Mouse (Mus musculus): ENCODE measurements at regions not wholly inside any gene's neighbourhood (a gene's known extent, or its start where the extent isn't known, plus 50 kb on each side); places are given as distances from the start of the nearest gene placed in this dataset.
A peak's percentile ranks its signal among the peaks of the same experiment; 100 is the strongest.

GRCm38 (mm10) chr19:60148313-60148965, 78.1 kb downstream of the Fam204a start:
- no peak for DNase-seq (ENCODE audit: low read depth)

- no peak for DNase-seq (ENCODE audit: low read depth)
These were observed 79.9 kb downstream of the Fam204a start for GRCm38 (mm10) chr19:60146451-60147190.

- DNase-seq (ENCODE audit: low read depth), result no peak
These were observed 81.3 kb downstream of the Fam204a start for GRCm38 (mm10) chr19:60145242-60145641.

DNA sequence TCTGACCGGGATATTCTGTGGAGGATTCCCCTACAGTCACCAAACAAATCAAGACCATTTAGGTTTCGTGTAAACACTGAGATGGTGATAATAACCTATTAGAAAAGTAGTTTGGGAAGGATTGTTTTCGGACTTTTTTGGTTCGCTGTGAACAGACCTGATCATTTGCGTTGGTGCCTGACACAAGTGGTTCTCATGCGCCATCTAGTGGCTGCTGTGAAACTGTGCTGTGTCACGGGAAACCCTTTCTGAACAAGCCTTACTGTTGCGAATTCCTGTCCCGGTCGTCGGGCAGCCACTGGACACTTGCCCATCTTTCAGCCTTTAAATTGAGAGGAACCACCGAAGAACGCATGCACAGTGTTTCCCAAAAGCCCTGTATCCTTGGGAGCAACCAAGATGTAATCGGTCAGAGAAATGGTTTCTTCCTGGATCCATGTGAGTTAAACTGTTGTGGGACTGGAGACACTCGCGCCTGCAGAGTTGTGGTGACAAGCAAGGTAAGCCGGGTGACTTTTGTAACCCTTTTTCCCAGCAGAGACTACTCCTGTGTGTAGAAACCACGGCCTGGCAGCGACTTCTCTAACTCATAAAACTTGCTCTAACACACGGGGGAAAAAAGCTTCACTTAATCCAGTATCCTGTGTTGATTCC, 82.0 kb downstream of the Fam204a start:
- DNase-seq (ENCODE audit: low read depth), result peak; percentile 84

DNA sequence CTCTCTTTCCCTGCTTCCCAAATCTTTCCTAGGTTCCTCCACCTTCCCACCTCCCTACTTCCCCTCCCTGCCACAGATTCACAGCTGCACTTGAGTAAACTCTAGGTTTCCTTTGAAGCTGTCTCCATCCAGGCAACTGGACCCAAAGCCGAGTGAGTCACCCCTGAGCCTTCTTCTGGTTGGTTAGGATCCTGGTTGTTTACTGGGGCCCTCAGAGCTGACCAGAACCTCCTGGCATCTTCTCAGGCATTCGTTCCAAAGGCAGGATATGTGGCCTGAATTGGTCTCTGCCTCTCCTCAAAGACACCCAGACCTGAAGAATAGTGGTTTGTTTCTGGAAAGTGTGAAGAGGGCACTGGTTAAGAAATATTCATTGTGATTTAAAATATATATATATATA, 87.6 kb downstream of the Fam204a start:
- DNase-seq (ENCODE audit: low read depth), result no peak

DNA sequence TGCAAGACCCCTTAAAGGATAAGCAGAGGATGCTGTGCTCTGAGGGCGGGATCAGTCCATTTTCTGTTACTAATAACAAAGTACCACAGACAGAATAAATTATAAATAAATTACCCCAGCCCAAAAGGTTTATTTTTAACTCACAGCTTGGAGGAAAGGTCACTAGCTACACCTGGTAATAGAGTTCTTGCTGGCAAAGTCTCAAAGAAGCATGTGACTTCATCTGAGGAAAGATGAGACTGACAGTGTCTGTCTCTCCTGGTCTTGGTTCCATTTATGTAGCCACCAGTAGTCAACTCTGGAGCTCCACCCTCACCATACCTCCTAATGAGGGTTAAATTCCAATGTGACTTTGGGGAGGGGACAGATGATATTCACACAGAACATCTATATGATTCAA, 90.0 kb downstream of the Fam204a start:
- DNase-seq (ENCODE audit: low read depth), result no peak

DNA sequence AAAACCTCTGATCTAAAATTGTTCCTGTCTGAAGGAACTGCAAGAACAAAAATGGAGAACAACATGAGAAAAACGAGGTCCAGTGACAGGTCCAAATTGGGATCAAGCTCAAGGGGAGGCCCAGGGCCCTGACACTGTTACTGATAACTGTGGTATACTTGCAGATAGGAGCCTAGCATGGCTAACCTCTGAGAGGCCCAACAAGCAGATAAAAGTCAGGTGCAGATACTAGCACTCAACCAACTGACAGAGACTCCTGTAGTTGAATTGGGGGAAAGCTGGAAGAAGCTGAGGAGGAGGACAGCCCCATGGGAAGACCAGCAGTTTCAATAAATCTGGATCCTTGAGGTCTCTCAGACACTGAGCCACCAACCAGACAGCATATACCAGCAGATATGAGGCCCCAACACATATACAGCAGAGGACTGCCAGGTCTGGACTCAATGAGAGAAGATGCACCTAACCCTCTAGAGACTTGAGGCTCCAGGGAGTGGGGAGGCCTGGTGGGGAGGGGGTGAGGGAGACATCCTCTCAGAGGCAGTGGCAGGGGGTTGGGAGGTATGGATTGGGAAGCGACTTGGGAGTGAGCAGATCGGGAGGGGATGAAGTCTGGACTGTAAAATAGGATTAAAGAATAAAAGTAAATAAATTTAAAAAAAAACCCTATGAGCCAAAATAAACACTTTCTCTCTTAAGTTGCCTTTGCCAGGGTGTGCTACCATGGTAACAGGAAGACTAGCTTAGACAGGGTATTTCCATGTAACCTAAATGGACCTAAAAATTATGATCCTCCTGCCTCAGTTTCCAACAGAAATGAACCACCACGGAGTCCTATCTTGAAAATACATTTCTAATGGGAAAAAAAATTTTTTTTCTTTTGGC, 91.8 kb downstream of the Fam204a start:
- no peak for DNase-seq (ENCODE audit: low read depth)

DNA sequence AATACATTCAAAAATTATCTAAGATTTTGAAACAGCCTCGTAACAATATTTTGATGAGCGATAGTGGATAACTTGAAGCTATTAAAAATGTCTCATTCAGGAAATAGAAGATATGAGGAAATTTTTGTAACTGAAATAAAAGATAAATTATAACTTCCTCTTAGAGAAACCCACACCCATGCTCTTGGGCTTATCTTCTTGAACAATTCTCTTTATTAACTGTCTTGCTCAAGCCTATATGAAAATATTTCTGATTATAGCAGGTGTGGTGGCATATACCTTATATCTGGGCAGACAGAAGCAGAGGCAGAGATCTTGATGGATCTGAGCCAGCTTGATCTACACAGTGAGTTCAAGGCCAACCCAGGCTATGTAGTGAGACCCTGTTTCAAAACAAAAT, 96.9 kb downstream of the Fam204a start:
- DNase-seq (ENCODE audit: low read depth), result peak; percentile 11

DNA sequence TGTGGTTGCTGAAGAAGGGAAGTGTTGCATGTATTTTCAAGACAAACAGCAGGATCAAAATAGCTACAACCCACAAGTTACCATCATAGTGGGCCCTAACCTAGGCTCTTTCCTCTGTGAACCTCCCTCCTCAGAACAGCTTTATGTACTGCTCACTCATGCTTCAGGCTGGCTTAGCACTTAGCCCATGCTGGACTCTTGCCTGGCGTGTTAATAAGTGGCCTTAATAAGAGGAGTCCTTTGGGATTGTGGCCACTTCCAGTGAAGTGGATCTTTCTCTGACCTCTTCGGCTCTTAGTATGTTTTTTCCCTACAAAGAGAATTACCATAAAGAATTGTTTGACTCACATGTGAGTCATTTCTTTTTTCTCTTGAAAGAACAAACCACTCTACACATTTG, 101.9 kb downstream of the Fam204a start:
- DNase-seq (ENCODE audit: low read depth), result no peak

GRCm38 (mm10) chr19:60120917-60121316, 105.6 kb downstream of the Fam204a start:
- DNase-seq (ENCODE audit: low read depth), result no peak

DNA sequence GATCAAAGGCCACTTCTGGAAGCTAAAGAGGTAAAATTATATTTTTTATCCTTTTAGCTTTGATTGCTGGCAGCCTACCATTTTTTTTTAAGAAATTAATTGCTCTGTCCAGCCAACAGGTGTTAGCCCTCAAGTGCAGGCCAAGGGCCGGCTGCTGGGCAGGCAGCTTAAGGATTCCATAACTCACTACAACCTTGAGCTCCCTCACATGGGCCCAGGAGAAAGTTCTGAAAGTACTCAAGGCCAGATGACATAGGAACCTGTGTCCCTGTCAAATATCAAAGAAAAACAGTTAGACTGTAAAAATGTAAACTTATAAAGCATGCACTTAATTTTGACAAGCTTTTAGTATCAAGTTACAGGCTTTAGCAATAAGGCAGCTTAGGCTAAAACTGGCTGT, 107.5 kb downstream of the Fam204a start:
- DNase-seq (ENCODE audit: low read depth), result no peak

DNA sequence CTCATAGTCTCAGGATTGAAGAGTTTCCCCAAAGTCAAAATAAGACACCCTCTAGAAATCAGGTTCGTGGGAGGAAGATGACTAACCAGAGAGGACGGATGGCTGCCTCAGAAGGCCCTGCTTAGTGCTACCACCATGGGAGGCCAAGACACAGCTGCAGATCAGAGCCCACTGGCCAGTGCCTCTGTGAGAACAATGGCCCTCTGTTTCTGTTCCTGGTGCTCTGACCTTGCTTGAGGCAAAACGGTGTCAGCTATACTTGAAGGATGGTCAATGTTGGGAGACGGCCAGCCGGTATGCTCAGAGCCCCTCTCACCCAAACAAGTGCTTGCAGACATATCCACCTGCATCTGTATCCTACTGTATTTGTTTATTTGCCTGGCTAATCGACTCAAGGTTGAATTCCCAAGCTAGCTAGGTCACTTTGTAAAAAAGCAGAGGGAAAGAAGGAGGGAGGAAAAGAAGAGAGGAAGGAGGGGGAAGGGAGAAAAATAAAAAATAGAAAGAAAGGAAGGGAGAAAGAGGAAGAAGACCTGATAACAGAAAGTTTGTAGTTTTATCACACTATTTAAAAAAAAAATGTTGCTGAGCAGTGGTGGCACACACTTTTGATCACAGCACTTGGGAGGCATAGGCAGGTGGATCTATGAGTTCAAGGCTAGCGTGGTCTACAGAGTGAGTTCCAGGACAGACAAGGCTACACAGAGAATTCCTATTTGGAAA, 112.7 kb downstream of the Fam204a start:
- no peak for DNase-seq (ENCODE audit: low read depth)

DNA sequence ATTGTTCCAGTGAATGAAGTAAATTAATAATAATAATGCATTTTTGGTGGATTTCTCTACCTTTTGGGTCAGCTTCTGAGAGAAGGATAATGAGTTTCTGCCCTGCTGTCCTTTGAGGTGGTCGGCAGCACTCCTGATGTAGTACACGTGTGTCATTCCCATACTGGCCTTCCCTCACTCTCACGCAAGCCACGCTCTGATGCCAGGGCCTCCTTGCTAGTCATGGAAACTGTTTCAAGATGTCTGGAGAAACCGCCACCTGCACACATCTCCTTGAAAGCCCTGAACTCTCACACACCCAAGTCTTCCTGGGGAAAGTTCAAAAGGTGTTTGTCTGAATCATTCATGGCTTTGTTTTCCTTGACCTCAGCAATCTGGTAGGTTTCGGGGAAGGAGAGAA, 116.2 kb downstream of the Fam204a start:
- no peak for DNase-seq (ENCODE audit: low read depth)

- DNase-seq (ENCODE audit: low read depth), result no peak
These were observed 117.0 kb downstream of the Fam204a start for GRCm38 (mm10) chr19:60109488-60109887.

DNA sequence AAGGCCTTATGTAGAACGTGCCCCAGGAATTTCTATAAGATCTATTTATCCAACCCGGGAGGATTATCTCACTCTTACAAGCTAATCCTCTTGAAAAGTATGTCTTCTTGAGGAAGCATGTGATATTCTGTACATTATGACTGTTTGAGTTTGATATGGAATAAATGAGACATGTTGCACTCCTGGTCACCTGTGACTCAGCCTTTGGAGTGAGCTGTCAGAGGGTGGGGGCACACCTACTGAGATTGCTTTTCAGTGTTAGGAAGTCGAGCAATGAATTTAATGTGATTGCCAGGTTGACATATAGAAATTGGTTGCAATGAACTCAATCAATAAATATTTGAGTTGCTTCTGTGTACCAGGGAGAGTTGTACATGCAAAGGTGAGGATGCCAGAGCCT, 128.6 kb downstream of the Fam204a start:
- no peak for DNase-seq (ENCODE audit: low read depth)

DNA sequence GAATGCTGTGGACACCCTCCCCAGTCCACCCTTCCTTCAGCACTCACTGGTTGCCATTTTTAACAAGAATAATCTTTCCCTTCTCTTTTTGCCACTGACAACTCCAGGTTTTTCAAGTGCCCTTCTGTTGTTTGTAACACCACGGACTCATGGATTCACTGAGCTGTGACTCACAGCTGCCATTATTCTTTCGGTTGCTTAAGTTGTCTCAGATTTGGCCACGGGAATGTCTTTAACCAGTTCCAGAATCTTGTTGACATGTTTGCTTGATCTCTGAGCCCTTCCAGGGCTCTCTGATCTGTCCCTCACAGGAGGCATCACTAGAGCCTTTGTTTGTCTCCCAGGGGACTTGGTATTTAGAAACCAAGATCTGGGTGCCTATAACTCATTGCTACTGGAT, 131.5 kb upstream of the Rab11fip2 start:
- no peak for DNase-seq (ENCODE audit: low read depth)

GRCm38 (mm10) chr19:60073328-60073727, 129.9 kb upstream of the Rab11fip2 start:
- DNase-seq (ENCODE audit: low read depth), result no peak

- DNase-seq (ENCODE audit: low read depth), result no peak
These were observed 122.7 kb upstream of the Rab11fip2 start for GRCm38 (mm10) chr19:60066183-60066582.

DNA sequence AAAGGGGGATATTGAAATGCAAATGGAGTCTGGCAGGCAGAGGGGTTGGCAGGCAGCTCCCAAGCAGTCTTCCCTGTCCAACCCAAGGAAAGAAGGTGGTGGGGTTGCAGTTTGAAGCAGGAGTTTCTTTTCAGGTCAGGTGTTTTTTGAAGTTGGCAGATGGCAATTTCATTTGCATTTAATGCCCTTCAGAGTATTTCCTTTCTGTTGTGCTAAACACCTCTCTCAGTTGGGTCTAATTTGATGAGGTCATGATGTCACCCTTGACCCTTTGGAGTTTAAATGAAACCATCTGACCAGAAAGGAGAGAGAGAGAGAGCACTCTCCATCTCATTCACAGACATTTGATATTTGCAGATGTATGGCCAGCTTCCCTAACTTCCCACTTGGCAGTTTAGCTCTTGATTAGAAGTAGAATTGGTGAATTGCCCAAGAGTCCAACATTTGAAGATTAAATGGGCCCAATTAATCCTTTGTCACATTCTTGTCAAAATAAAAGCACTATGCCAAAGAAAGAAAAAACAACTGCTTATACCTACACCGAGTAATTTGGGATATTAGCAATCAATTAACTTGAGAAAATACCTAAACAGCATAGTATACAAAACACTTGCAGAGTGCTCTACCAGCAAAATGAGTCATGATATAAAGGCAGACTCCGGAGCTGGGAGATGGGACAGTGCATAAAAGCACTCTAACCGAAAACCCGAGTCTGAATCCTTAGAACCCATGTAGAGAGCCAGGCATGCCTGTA, 111.8 kb upstream of the Rab11fip2 start:
- no peak for DNase-seq (ENCODE audit: low read depth)

- DNase-seq (ENCODE audit: low read depth), result no peak
These were observed 107.7 kb upstream of the Rab11fip2 start for GRCm38 (mm10) chr19:60051151-60051550.

DNA sequence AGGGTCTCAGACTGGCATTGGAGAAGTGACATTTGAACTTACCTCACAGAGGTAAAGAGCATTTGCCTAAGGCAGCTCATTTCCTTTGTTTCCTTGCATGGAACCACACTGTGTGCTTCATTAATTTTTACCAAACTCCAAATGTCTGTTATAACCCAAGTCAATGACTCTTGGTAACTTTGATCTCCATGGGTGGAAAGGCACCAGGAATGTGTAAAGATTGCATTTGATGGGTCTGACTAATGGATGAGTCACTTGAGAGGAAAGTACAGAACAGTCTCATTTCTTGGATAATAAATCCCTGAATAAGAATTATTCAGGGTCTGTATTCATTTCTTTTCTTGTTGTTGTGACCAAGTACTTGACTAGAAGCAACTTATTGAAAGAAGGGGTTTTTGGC, 97.3 kb upstream of the Rab11fip2 start:
- DNase-seq (ENCODE audit: low read depth), result no peak

Measured in 416B (cell line).